Mouse (Mus musculus): Measurements from ENCODE around the gene Itga2. TPM values are rescaled to one million over a fixed set of nuclear protein-coding genes. Genes with fewer than 3 reads are reported as not detected.

Itga2 gene
- total RNA-seq, 1 experiment = 0.31 TPM

GRCm38 (mm10) chr13:114894718-114895117 is 37.2 kb downstream of the Itga2 start:
- H3K9ac ChIP-seq (ENCODE audit: insufficient read depth, low read depth, low read length, poor library complexity, severe bottlenecking) = no peak overlapping the region
- no peak overlapping the region for H3K27ac ChIP-seq (ENCODE audit: insufficient read depth, low read depth, low read length, poor library complexity, severe bottlenecking)
- no peak overlapping the region for H3K4me3 ChIP-seq (ENCODE audit: insufficient read depth in 1 of 2, low read depth in 1 of 2, low read length in 2 of 2, poor library complexity in 1 of 2, severe bottlenecking in 1 of 2)
- TF ChIP-seq ZNF384 (IDR thresholded peaks at IDR 0.05; ENCODE audit: low read depth, low read length) = no peak
- no peak for TF ChIP-seq MAFK (IDR thresholded peaks at IDR 0.05; ENCODE audit: insufficient read depth, low read depth, low read length)
- TF ChIP-seq HCFC1 (IDR thresholded peaks at IDR 0.05; ENCODE audit: borderline replicate concordance, insufficient read depth, low read length) = no peak
- no peak for TF ChIP-seq CHD2 (IDR thresholded peaks at IDR 0.05; ENCODE audit: low read depth, low read length)
- H3K9me3 ChIP-seq (ENCODE audit: control insufficient read depth, insufficient read depth, low read depth, low read length) = no peaks in the 10 kb centered on the region
- in situ Hi-C loops (cut with MboI; ENCODE audit: low sequenced_read_pairs in 2 of 2, unreplicated experiment in 2 of 2) = no loop called here
- DNase-seq (ENCODE audit: low read depth, low spot score) = no peak
- H3K36me3 ChIP-seq (ENCODE audit: control insufficient read depth, insufficient read depth, low read length, poor library complexity, severe bottlenecking) = no peaks in the 10 kb centered on the region
- no peaks in the 10 kb centered on the region for H3K4me1 ChIP-seq (ENCODE audit: control insufficient read depth in 2 of 2, insufficient read depth in 2 of 2, low read length in 2 of 2, poor library complexity in 1 of 2)

- Histone ChIP-seq H3K27ac (ENCODE audit: insufficient read depth, low read depth, low read length, poor library complexity, severe bottlenecking) (no peak overlapping the region), H3K9ac (ENCODE audit: insufficient read depth, low read depth, low read length, poor library complexity, severe bottlenecking) (no peak overlapping the region), H3K36me3 (ENCODE audit: control insufficient read depth, insufficient read depth, low read length, poor library complexity, severe bottlenecking) (no peaks in the 10 kb centered on the region), H3K4me3 (ENCODE audit: insufficient read depth in 1 of 2, low read depth in 1 of 2, low read length in 2 of 2, poor library complexity in 1 of 2, severe bottlenecking in 1 of 2) (no peak overlapping the region), H3K4me1 (ENCODE audit: control insufficient read depth in 2 of 2, insufficient read depth in 2 of 2, low read length in 2 of 2, poor library complexity in 1 of 2) (no peaks in the 10 kb centered on the region), H3K9me3 (ENCODE audit: control insufficient read depth, insufficient read depth, low read depth, low read length) (no peaks in the 10 kb centered on the region)
- TF ChIP-seq ZNF384 (IDR thresholded peaks at IDR 0.05; ENCODE audit: low read depth, low read length) = no peak
- no peak for TF ChIP-seq CHD2 (IDR thresholded peaks at IDR 0.05; ENCODE audit: low read depth, low read length)
- no peak for TF ChIP-seq ZC3H11A (IDR thresholded peaks at IDR 0.05; ENCODE audit: borderline replicate concordance, low read depth, low read length)
- TF ChIP-seq HCFC1 (IDR thresholded peaks at IDR 0.05; ENCODE audit: borderline replicate concordance, insufficient read depth, low read length) = no peak
- no peak for TF ChIP-seq MAFK (IDR thresholded peaks at IDR 0.05; ENCODE audit: insufficient read depth, low read depth, low read length)
- in situ Hi-C loops (cut with MboI; ENCODE audit: low sequenced_read_pairs in 2 of 2, unreplicated experiment in 2 of 2) = no loop called here
- no peak for DNase-seq (ENCODE audit: low read depth, low spot score)
Observed at GRCm38 (mm10) chr13:114891655-114892054, 40.2 kb downstream of the Itga2 start.

- in situ Hi-C loops (cut with MboI; ENCODE audit: low sequenced_read_pairs in 2 of 2, unreplicated experiment in 2 of 2) = no loop called here
- no peak for DNase-seq (ENCODE audit: low read depth, low spot score)
- no peak overlapping the region for H3K27ac ChIP-seq (ENCODE audit: insufficient read depth, low read depth, low read length, poor library complexity, severe bottlenecking)
- TF ChIP-seq ZNF384 (IDR thresholded peaks at IDR 0.05; ENCODE audit: low read depth, low read length) (no peak), CHD2 (IDR thresholded peaks at IDR 0.05; ENCODE audit: low read depth, low read length) (no peak), ZC3H11A (IDR thresholded peaks at IDR 0.05; ENCODE audit: borderline replicate concordance, low read depth, low read length) (no peak), MAFK (IDR thresholded peaks at IDR 0.05; ENCODE audit: insufficient read depth, low read depth, low read length) (no peak), HCFC1 (IDR thresholded peaks at IDR 0.05; ENCODE audit: borderline replicate concordance, insufficient read depth, low read length) (no peak)
- no peak overlapping the region for H3K9ac ChIP-seq (ENCODE audit: insufficient read depth, low read depth, low read length, poor library complexity, severe bottlenecking)
- H3K9me3 ChIP-seq (ENCODE audit: control insufficient read depth, insufficient read depth, low read depth, low read length) = no peaks in the 10 kb centered on the region
- H3K36me3 ChIP-seq (ENCODE audit: control insufficient read depth, insufficient read depth, low read length, poor library complexity, severe bottlenecking) = no peaks in the 10 kb centered on the region
- no peaks in the 10 kb centered on the region for H3K4me1 ChIP-seq (ENCODE audit: control insufficient read depth in 2 of 2, insufficient read depth in 2 of 2, low read length in 2 of 2, poor library complexity in 1 of 2)
- no peak overlapping the region for H3K4me3 ChIP-seq (ENCODE audit: insufficient read depth in 1 of 2, low read depth in 1 of 2, low read length in 2 of 2, poor library complexity in 1 of 2, severe bottlenecking in 1 of 2)
Observed at GRCm38 (mm10) chr13:114887695-114888094, 44.2 kb downstream of the Itga2 start.

GRCm38 (mm10) chr13:114887293-114887692 is 44.6 kb downstream of the Itga2 start:
- in situ Hi-C loops (cut with MboI; ENCODE audit: low sequenced_read_pairs in 2 of 2, unreplicated experiment in 2 of 2) = no loop called here
- no peaks in the 10 kb centered on the region for H3K9me3 ChIP-seq (ENCODE audit: control insufficient read depth, insufficient read depth, low read depth, low read length)
- H3K9ac ChIP-seq (ENCODE audit: insufficient read depth, low read depth, low read length, poor library complexity, severe bottlenecking) = no peak overlapping the region
- no peak for DNase-seq (ENCODE audit: low read depth, low spot score)
- no peaks in the 10 kb centered on the region for H3K36me3 ChIP-seq (ENCODE audit: control insufficient read depth, insufficient read depth, low read length, poor library complexity, severe bottlenecking)
- H3K27ac ChIP-seq (ENCODE audit: insufficient read depth, low read depth, low read length, poor library complexity, severe bottlenecking) = no peak overlapping the region
- H3K4me1 ChIP-seq (ENCODE audit: control insufficient read depth in 2 of 2, insufficient read depth in 2 of 2, low read length in 2 of 2, poor library complexity in 1 of 2) = no peaks in the 10 kb centered on the region
- TF ChIP-seq ZC3H11A (IDR thresholded peaks at IDR 0.05; ENCODE audit: borderline replicate concordance, low read depth, low read length) = no peak
- TF ChIP-seq ZNF384 (IDR thresholded peaks at IDR 0.05; ENCODE audit: low read depth, low read length) = no peak
- no peak for TF ChIP-seq MAFK (IDR thresholded peaks at IDR 0.05; ENCODE audit: insufficient read depth, low read depth, low read length)
- TF ChIP-seq CHD2 (IDR thresholded peaks at IDR 0.05; ENCODE audit: low read depth, low read length) = no peak
- TF ChIP-seq HCFC1 (IDR thresholded peaks at IDR 0.05; ENCODE audit: borderline replicate concordance, insufficient read depth, low read length) = no peak
- no peak overlapping the region for H3K4me3 ChIP-seq (ENCODE audit: insufficient read depth in 1 of 2, low read depth in 1 of 2, low read length in 2 of 2, poor library complexity in 1 of 2, severe bottlenecking in 1 of 2)

- no peak for DNase-seq (ENCODE audit: low read depth, low spot score)
- TF ChIP-seq ZNF384 (IDR thresholded peaks at IDR 0.05; ENCODE audit: low read depth, low read length) = no peak
- TF ChIP-seq MAFK (IDR thresholded peaks at IDR 0.05; ENCODE audit: insufficient read depth, low read depth, low read length) = no peak
- no peak for TF ChIP-seq CHD2 (IDR thresholded peaks at IDR 0.05; ENCODE audit: low read depth, low read length)
- no peak for TF ChIP-seq HCFC1 (IDR thresholded peaks at IDR 0.05; ENCODE audit: borderline replicate concordance, insufficient read depth, low read length)
- TF ChIP-seq ZC3H11A (IDR thresholded peaks at IDR 0.05; ENCODE audit: borderline replicate concordance, low read depth, low read length) = no peak
- H3K27ac ChIP-seq (ENCODE audit: insufficient read depth, low read depth, low read length, poor library complexity, severe bottlenecking) = no peak overlapping the region
Observed at GRCm38 (mm10) chr13:114885171-114885570, 46.7 kb downstream of the Itga2 start.

More at GRCm38 (mm10) chr13:114885171-114885570, 46.7 kb downstream of the Itga2 start:
- H3K9me3 ChIP-seq (ENCODE audit: control insufficient read depth, insufficient read depth, low read depth, low read length) = no peaks in the 10 kb centered on the region
- no peaks in the 10 kb centered on the region for H3K36me3 ChIP-seq (ENCODE audit: control insufficient read depth, insufficient read depth, low read length, poor library complexity, severe bottlenecking)
- in situ Hi-C loops (cut with MboI; ENCODE audit: low sequenced_read_pairs in 2 of 2, unreplicated experiment in 2 of 2) = no loop called here
- H3K9ac ChIP-seq (ENCODE audit: insufficient read depth, low read depth, low read length, poor library complexity, severe bottlenecking) = no peak overlapping the region
- no peaks in the 10 kb centered on the region for H3K4me1 ChIP-seq (ENCODE audit: control insufficient read depth in 2 of 2, insufficient read depth in 2 of 2, low read length in 2 of 2, poor library complexity in 1 of 2)
- no peak overlapping the region for H3K4me3 ChIP-seq (ENCODE audit: insufficient read depth in 1 of 2, low read depth in 1 of 2, low read length in 2 of 2, poor library complexity in 1 of 2, severe bottlenecking in 1 of 2)

All from ES-E14 (cell line).